Mouse (Mus musculus): ENCODE measurements at regions not wholly inside any gene's neighbourhood (a gene's known extent, or its start where the extent isn't known, plus 50 kb on each side); places are given as distances from the start of the nearest gene placed in this dataset.

GRCm38 (mm10) chr12:109896397-109896796 is 296.3 kb upstream of the Rtl1 start:
- no peak for TF ChIP-seq GATA1 (IDR thresholded peaks at IDR 0.05; ENCODE audit: borderline replicate concordance, low read length)
- no peak for TF ChIP-seq CTCF (IDR thresholded peaks at IDR 0.05; ENCODE audit: low read depth, low read length)
- ATAC-seq (ENCODE audit: extremely low read depth, insufficient number of reproducible peaks, low FRiP score, poor library complexity, severe bottlenecking) = no peak

GRCm38 (mm10) chr12:109896906-109897305 is 296.8 kb upstream of the Rtl1 start:
- no peaks in the 10 kb centered on the region for H3K36me3 ChIP-seq (replicated peaks)
- no peaks in the 10 kb centered on the region for H3K4me1 ChIP-seq (ENCODE audit: insufficient read depth, low read depth, low read length)
- DNase-seq (ENCODE audit: low spot score) (no peak), ATAC-seq (ENCODE audit: extremely low read depth, insufficient number of reproducible peaks, low FRiP score, poor library complexity, severe bottlenecking) (no peak)
- H3K4me3 ChIP-seq (ENCODE audit: low read depth, low read length) = no peak overlapping the region
- peaks cover 85% of the 10 kb centered on the region for H3K9me3 ChIP-seq (replicated peaks)
- no peaks in the 10 kb centered on the region for H3K27me3 ChIP-seq (ENCODE audit: insufficient read depth, low read length)
- TF ChIP-seq GATA1 (IDR thresholded peaks at IDR 0.05; ENCODE audit: borderline replicate concordance, low read length) = no peak
- TF ChIP-seq GATA2 (IDR thresholded peaks at IDR 0.05; ENCODE audit: borderline replicate concordance, low read depth, low read length) = no peak
- no peak for TF ChIP-seq POLR2AphosphoS5 (IDR thresholded peaks at IDR 0.05; ENCODE audit: insufficient replicate concordance, low read depth, low read length)
- no peak for TF ChIP-seq TAL1 (conservative IDR thresholded peaks at IDR 0.05; ENCODE audit: low read depth, low read length)
- TF ChIP-seq CTCF (IDR thresholded peaks at IDR 0.05; ENCODE audit: low read depth, low read length) = no peak

More at GRCm38 (mm10) chr12:109896397-109896796, 296.3 kb upstream of the Rtl1 start:
- peaks cover 86% of the 10 kb centered on the region for H3K9me3 ChIP-seq (replicated peaks)
- H3K4me1 ChIP-seq (ENCODE audit: insufficient read depth, low read depth, low read length) = no peaks in the 10 kb centered on the region
- no peaks in the 10 kb centered on the region for H3K36me3 ChIP-seq (replicated peaks)
- H3K4me3 ChIP-seq (ENCODE audit: low read depth, low read length) = no peak overlapping the region
- H3K27me3 ChIP-seq (ENCODE audit: insufficient read depth, low read length) = no peaks in the 10 kb centered on the region
- no peak for DNase-seq (ENCODE audit: low spot score)

- no peak for TF ChIP-seq POLR2AphosphoS5 (IDR thresholded peaks at IDR 0.05; ENCODE audit: insufficient replicate concordance, low read depth, low read length)
- no peak for TF ChIP-seq TAL1 (conservative IDR thresholded peaks at IDR 0.05; ENCODE audit: low read depth, low read length)
- no peak for TF ChIP-seq GATA1 (IDR thresholded peaks at IDR 0.05; ENCODE audit: borderline replicate concordance, low read length)
- TF ChIP-seq GATA2 (IDR thresholded peaks at IDR 0.05; ENCODE audit: borderline replicate concordance, low read depth, low read length) = no peak
- no peak for TF ChIP-seq CTCF (IDR thresholded peaks at IDR 0.05; ENCODE audit: low read depth, low read length)
- ATAC-seq (ENCODE audit: extremely low read depth, insufficient number of reproducible peaks, low FRiP score, poor library complexity, severe bottlenecking) (no peak), DNase-seq (ENCODE audit: low spot score) (no peak)
- Histone ChIP-seq H3K4me1 (ENCODE audit: insufficient read depth, low read depth, low read length) (no peaks in the 10 kb centered on the region), H3K36me3 (replicated peaks) (no peaks in the 10 kb centered on the region), H3K4me3 (ENCODE audit: low read depth, low read length) (no peak overlapping the region), H3K9me3 (replicated peaks) (peaks cover 79% of the 10 kb centered on the region), H3K27me3 (ENCODE audit: insufficient read depth, low read length) (no peaks in the 10 kb centered on the region)
Measured at GRCm38 (mm10) chr12:109897861-109898385, 297.8 kb upstream of the Rtl1 start.

- Histone ChIP-seq H3K4me3 (ENCODE audit: low read depth, low read length) (no peak overlapping the region), H3K9me3 (replicated peaks) (peaks cover 69% of the 10 kb centered on the region)
- no peak for ATAC-seq (ENCODE audit: extremely low read depth, insufficient number of reproducible peaks, low FRiP score, poor library complexity, severe bottlenecking)
Measured at GRCm38 (mm10) chr12:109899420-109899819, 299.3 kb upstream of the Rtl1 start.

GRCm38 (mm10) chr12:109910966-109911495 is 310.9 kb upstream of the Rtl1 start:
- no peak for TF ChIP-seq CTCF (IDR thresholded peaks at IDR 0.05; ENCODE audit: low read depth, low read length)
- no peak for TF ChIP-seq TAL1 (conservative IDR thresholded peaks at IDR 0.05; ENCODE audit: low read depth, low read length)
- no peak for TF ChIP-seq GATA1 (IDR thresholded peaks at IDR 0.05; ENCODE audit: borderline replicate concordance, low read length)
- TF ChIP-seq POLR2AphosphoS5 (IDR thresholded peaks at IDR 0.05; ENCODE audit: insufficient replicate concordance, low read depth, low read length) = no peak
- TF ChIP-seq GATA2 (IDR thresholded peaks at IDR 0.05; ENCODE audit: borderline replicate concordance, low read depth, low read length) = no peak
- no peak for ATAC-seq (ENCODE audit: extremely low read depth, insufficient number of reproducible peaks, low FRiP score, poor library complexity, severe bottlenecking)
- H3K9me3 ChIP-seq (replicated peaks) = peaks cover 69% of the 10 kb centered on the region

More at GRCm38 (mm10) chr12:109899420-109899819, 299.3 kb upstream of the Rtl1 start:
- TF ChIP-seq GATA1 (IDR thresholded peaks at IDR 0.05; ENCODE audit: borderline replicate concordance, low read length) (no peak), TAL1 (conservative IDR thresholded peaks at IDR 0.05; ENCODE audit: low read depth, low read length) (no peak), GATA2 (IDR thresholded peaks at IDR 0.05; ENCODE audit: borderline replicate concordance, low read depth, low read length) (no peak), POLR2AphosphoS5 (IDR thresholded peaks at IDR 0.05; ENCODE audit: insufficient replicate concordance, low read depth, low read length) (no peak), CTCF (IDR thresholded peaks at IDR 0.05; ENCODE audit: low read depth, low read length) (no peak)
- Histone ChIP-seq H3K4me1 (ENCODE audit: insufficient read depth, low read depth, low read length) (no peaks in the 10 kb centered on the region), H3K36me3 (replicated peaks) (no peaks in the 10 kb centered on the region), H3K27me3 (ENCODE audit: insufficient read depth, low read length) (no peaks in the 10 kb centered on the region)
- DNase-seq (ENCODE audit: low spot score) = no peak

GRCm38 (mm10) chr12:109911506-109911905 is 311.4 kb upstream of the Rtl1 start:
- H3K9me3 ChIP-seq (replicated peaks) = peaks cover 73% of the 10 kb centered on the region
- H3K27me3 ChIP-seq (ENCODE audit: insufficient read depth, low read length) = no peaks in the 10 kb centered on the region
- no peak for ATAC-seq (ENCODE audit: extremely low read depth, insufficient number of reproducible peaks, low FRiP score, poor library complexity, severe bottlenecking)
- H3K4me1 ChIP-seq (ENCODE audit: insufficient read depth, low read depth, low read length) = no peaks in the 10 kb centered on the region
- H3K4me3 ChIP-seq (ENCODE audit: low read depth, low read length) = no peak overlapping the region
- TF ChIP-seq GATA2 (IDR thresholded peaks at IDR 0.05; ENCODE audit: borderline replicate concordance, low read depth, low read length) (no peak), TAL1 (conservative IDR thresholded peaks at IDR 0.05; ENCODE audit: low read depth, low read length) (no peak), GATA1 (IDR thresholded peaks at IDR 0.05; ENCODE audit: borderline replicate concordance, low read length) (no peak), POLR2AphosphoS5 (IDR thresholded peaks at IDR 0.05; ENCODE audit: insufficient replicate concordance, low read depth, low read length) (no peak), CTCF (IDR thresholded peaks at IDR 0.05; ENCODE audit: low read depth, low read length) (no peak)
- no peak for DNase-seq (ENCODE audit: low spot score)
- H3K36me3 ChIP-seq (replicated peaks) = no peaks in the 10 kb centered on the region

More at GRCm38 (mm10) chr12:109910966-109911495, 310.9 kb upstream of the Rtl1 start:
- no peaks in the 10 kb centered on the region for H3K36me3 ChIP-seq (replicated peaks)
- H3K4me3 ChIP-seq (ENCODE audit: low read depth, low read length) = no peak overlapping the region
- no peaks in the 10 kb centered on the region for H3K27me3 ChIP-seq (ENCODE audit: insufficient read depth, low read length)
- no peaks in the 10 kb centered on the region for H3K4me1 ChIP-seq (ENCODE audit: insufficient read depth, low read depth, low read length)
- DNase-seq (ENCODE audit: low spot score) = no peak
